Mouse (Mus musculus) urinary bladder, postnatal 25 days (tissue): ENCODE measurements around the gene Esm1.

Source experiments
- DNase-seq: peaks from one replicate; pipeline ENCODE4 v3.0.0; 2022; ENCODE audit warnings: low spot score

Esm1 gene

GRCm38 (mm10) chr13:113209624-113210023 lies at the start of gene Esm1:
Esm1 (plus strand) TSS chr13:113209659.
- DNase-seq, result no peak

GRCm38 (mm10) chr13:113164252-113165005 lies 45.0 kb upstream of the Esm1 start:
- no peak for DNase-seq

GRCm38 (mm10) chr13:113168018-113168534 lies 41.4 kb upstream of the Esm1 start:
- no peak for DNase-seq

GRCm38 (mm10) chr13:113170256-113170655 lies 39.2 kb upstream of the Esm1 start:
- no peak for DNase-seq

- no peak for DNase-seq
Measured at GRCm38 (mm10) chr13:113174162-113174561, 35.3 kb upstream of the Esm1 start.

GRCm38 (mm10) chr13:113183310-113183709 lies 26.1 kb upstream of the Esm1 start:
- DNase-seq, result peak; percentile 34

- DNase-seq, result no peak
Measured at GRCm38 (mm10) chr13:113183720-113184119, 25.7 kb upstream of the Esm1 start.

GRCm38 (mm10) chr13:113196808-113197674 lies 12.4 kb upstream of the Esm1 start:
- DNase-seq, result no peak

GRCm38 (mm10) chr13:113197872-113198502 lies 11.5 kb upstream of the Esm1 start:
- DNase-seq, result no peak

- no peak for DNase-seq
Measured at GRCm38 (mm10) chr13:113199331-113199730, 10.1 kb upstream of the Esm1 start.

- no peak for DNase-seq
Measured at GRCm38 (mm10) chr13:113200726-113201125, 8.7 kb upstream of the Esm1 start.

GRCm38 (mm10) chr13:113201631-113202030 lies 7.8 kb upstream of the Esm1 start:
- DNase-seq, result no peak

- no peak for DNase-seq
Measured at GRCm38 (mm10) chr13:113202184-113202583, 7.3 kb upstream of the Esm1 start.

- DNase-seq, result no peak
Measured at GRCm38 (mm10) chr13:113203146-113203545, 6.3 kb upstream of the Esm1 start.

- DNase-seq, result no peak
Measured at GRCm38 (mm10) chr13:113205346-113205745, 4.1 kb upstream of the Esm1 start.

- no peak for DNase-seq
Measured at GRCm38 (mm10) chr13:113211345-113211744, 1.9 kb downstream of the Esm1 start.

- DNase-seq, result no peak
Measured at GRCm38 (mm10) chr13:113212401-113212800, 2.9 kb downstream of the Esm1 start.

- DNase-seq, result no peak
Measured at GRCm38 (mm10) chr13:113213865-113214264, 4.4 kb downstream of the Esm1 start.

GRCm38 (mm10) chr13:113221851-113222250 lies 12.4 kb downstream of the Esm1 start:
- no peak for DNase-seq

GRCm38 (mm10) chr13:113224105-113224504 lies 14.6 kb downstream of the Esm1 start:
- DNase-seq, result peak; percentile 21

- DNase-seq, result no peak
Measured at GRCm38 (mm10) chr13:113225811-113226210, 16.4 kb downstream of the Esm1 start, which contains the start of gene Gzmk. Gzmk (minus strand) TSS chr13:113225908.

GRCm38 (mm10) chr13:113227076-113227475 lies 17.6 kb downstream of the Esm1 start:
- no peak for DNase-seq
